Comparison of ENCODE assay signal across 11 mouse cellular contexts in the genomic region with DNA sequence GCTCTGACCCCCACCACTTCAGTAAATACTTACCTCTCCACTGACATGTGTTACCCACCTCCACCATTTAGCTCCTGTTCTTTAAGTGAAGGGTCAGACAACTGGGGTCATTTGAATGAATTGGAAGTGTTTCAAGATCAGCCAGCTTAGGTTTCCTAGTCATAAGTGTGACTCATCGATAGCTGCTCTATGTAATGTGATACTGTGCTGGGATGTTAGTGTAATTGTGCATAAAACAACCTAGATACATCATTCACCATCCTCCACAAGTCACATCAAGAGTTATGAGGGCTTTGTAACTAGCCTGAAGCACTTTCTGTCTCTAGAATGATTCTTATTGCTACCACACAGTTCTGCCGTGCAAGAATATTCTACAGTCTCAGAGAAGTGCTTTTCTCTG.
"Had no signal": no experiment of that assay in that cellular context is flagged by ENCODE, and none has a peak within 500 bp of the region (broad histone marks: within the 10 kb centered on the region; RNA-seq: fewer than 3 reads in every experiment).

No protein-coding gene starts in this region.

- DNase-seq: kidney, postnatal 10 days; lung, adult 2 months; lung, postnatal 36 days; right cerebral cortex, postnatal 4 days; spleen, adult 18-20 months; thymus, adult 2 months; thymus, postnatal 25 days had no signal

- H3K4me3 ChIP-seq: limb, embryonic 10.5 days; liver, embryonic 15.5 days; midbrain, embryonic 13.5 days; neural tube, embryonic 15.5 days had no signal

- H3K27ac ChIP-seq: limb, embryonic 10.5 days; liver, embryonic 15.5 days; midbrain, embryonic 13.5 days; neural tube, embryonic 15.5 days had no signal
